Mouse (Mus musculus): ENCODE measurements around the gene Zbtb20.

Gene Zbtb20

DNA sequence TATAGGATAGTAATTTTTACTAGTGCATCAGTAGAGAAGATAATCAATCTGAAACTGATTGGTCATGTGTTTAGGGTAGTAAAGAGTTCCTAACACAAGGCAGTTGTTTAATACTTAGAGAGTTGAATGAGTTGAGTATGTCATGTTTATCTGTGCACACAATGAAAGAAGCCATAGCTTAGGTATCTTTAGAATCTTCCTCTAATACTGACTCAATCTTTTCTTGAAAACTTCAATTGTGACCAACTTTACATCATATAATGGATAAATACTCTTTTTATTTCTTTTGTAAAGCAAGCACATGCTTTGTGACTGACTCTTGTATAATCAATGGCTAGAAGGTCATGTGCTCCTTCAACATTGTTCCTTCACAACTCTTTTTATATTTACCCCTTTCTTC, 524.4 kb downstream of the Zbtb20 start:
- CTCF ChIA-PET: no interaction called here

DNA sequence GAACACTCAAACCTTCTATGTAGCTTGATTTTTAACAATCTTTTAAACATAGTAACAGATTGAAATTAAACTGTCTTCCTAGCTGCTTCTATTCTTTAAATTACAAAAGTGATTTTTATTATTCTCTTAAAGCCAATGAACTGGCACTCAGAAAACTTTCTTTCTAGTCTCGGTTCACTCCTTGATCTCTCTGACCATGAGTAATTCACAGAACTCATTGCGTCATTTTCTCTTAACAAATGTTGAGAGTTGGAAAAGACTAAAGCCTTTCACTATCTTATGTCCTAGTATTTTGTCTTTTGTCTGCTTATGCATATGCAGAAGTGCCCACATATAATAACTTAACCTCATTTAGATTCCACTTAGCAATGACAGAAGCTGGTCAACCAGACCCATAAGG, 525.3 kb downstream of the Zbtb20 start:
- CTCF ChIA-PET: no interaction called here

DNA sequence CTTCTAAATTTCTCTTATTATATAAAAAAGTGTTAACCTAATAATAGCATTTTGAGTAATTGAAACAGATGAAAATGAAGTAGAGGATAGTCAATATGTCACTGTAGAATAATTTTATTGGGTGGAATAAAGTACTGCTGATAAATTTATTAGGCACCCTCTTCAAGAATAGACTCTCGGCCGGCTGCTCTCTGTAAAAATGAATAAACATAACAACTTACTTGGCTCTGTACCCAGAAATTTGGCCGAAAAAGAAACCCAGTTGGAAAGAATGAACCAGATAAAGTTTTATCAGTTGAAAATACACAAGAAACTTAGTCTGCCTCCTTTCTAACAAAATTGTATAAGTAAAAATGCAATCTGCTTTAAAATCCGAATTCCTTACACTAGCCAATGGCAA, 527.2 kb downstream of the Zbtb20 start:
- CTCF ChIA-PET: no interaction called here

DNA sequence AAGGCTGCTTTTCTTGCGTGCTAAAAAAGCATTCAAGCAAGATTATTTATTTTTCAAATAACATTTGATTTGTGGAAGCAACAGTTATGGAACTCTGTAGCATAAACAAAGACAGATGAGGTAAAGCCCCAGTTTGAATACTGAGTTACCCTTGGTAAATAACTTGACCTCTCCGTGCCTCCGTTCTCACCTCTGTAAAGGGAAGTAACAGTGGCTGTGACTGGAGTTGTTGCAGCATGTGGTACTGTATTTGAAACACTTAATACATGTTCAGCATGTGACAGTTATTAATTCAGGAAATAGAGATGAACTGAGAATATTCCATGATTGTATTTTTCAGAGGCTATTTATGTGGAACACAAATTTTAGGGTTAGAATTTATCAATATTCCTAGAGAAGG, 529.4 kb downstream of the Zbtb20 start:
- CTCF ChIA-PET: no interaction called here

DNA sequence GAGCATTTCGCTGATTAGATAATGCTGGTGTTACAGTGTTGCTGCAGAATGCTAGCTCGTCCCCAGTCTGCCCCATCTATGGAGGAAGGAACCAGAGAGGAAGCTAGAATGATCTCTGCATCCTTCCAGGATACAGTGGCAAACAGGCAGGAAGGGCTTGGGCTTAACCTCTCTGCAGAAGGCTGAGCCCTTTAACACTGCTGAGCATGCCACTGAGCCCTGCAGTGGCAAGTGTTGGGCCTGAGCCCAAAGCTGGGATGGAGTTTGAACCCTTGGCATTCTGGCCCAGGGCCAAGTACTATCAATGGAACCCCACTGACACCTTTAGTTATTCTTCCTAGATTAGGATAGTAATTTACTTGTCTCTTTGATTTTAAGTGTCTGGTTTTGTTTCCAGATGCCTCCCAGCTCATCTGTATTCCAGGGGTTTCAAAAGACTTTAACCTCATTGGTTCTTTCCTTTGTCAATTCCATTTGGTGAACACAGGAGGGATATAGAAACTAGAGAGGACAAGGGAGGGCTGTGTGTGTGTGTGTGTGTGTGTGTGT, 532.0 kb downstream of the Zbtb20 start:
- CTCF ChIA-PET: no interaction called here

DNA sequence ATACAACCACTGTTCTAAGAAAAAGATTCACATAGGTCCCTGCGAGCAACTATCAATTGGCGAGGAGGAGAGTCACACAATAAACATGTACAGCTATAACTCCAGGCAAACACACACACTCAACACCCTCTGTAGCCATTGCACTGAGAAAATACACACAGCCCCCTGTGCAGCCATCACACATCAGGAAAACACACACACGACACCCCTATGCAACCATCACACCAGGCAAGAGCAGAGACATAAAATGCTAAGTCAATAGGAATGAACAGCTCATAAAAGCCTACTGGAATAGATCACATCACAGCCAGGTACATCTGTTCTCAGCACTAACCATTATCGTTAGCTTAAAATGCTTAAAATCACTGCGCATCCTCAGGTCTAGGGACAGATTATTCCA, 532.9 kb downstream of the Zbtb20 start:
- CTCF ChIA-PET: no interaction called here

DNA sequence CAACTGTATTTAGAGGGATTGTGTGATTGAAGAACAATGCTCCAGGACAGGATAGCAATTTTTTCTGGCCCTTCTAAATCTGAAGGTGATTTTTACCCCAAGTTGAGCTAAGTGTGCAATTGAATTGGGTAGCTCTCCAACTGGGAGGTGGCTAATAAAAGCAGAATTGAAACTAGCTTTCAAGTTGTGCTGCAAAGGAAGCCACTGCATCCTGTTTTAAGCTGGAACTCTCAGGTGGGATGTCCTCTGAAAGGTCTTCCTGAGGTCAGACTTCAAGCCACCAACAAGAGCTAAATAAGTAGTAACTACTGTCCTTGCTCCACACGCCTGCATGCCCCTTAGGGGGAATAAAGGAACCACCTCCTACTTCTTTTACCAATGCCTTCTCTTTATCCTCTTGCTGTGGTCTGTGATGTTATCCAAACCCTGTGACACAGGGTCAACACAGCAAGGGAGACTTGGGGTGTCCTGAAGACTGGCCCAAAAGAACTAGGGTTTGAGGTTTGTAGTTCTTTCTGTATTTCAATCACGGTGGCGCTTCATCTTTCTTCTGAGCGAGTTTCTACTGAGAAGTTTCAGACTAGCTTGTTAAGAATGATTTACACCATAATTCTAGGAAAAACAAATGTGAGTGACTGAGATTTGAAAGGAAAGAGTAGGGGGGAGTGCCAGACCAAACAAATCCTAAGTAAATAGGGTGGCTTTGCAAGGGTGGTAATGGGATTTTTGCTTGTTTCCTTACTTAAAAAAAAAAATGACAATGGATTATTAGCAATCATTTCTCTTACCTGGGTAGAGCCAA, 533.6 kb downstream of the Zbtb20 start:
- CTCF ChIA-PET: no interaction called here

DNA sequence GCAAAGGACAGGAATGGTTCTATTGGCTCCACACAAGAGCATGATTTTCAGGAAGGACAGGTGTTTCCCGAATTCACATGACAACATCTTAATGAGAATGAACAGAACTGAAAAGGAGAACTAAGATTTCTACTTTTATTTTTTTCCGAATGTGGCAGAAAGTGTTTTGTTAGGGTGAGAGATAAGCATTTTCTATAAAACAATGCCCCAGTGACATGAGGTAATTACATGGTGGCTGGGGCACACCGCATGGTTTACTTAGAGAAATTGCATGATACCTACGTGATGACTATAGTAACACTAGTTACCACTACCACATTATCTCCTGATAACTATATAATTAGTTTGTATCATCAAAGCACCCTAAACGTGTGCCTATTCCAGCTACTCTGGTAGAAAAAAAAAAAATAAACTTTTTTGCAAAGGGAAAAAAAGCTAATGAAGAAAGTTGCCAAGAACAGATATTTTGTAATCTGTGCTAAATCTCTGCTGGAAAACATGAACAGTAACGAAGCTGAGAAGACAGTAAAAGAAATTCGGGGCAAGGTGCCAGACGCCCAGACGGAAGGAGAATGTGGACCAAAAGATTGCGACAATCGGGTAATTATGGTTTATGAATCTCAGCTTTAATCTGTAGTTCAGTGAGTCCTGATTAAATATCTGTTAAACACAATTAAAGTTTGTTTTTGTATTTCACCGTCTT, 534.4 kb downstream of the Zbtb20 start:
- CTCF ChIA-PET: no interaction called here

DNA sequence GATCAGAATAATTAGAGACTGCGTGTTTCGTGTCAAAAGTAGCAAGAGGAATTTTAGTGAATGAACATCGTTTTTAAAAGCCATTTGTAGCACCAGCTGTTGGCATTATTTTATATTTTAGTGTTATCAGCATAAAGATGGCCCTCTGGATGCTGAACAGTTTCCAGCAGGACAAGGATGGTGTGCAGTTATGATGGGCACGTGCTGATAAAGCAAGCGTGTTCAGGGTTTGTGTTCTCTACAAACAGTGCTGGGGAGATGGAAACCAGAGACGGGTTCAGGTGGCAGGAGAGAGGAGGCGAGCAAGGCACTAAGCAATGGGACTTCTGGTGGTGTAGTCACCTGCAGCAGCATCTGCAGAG, 534.9 kb downstream of the Zbtb20 start:
- CTCF ChIA-PET: no interaction called here

DNA sequence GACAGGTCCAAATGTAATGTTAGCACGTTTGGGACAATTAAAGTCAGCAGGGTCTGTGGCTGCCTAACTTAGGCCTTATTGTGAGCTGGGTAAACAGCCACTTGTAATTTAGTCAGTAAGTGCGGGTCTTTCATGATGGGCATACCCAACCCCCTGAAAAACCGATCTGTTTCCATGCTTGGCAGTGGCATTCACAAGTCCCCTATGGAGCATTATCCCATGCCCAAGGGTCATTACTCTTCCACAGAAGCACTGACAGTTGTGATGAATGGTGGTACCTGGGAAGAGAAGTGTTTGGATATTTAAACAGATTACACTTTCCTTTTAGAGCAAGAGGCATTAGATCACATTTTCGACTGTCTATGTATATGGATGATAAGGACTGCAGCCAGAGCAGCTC, 540.2 kb downstream of the Zbtb20 start:
- CTCF ChIA-PET: no interaction called here

DNA sequence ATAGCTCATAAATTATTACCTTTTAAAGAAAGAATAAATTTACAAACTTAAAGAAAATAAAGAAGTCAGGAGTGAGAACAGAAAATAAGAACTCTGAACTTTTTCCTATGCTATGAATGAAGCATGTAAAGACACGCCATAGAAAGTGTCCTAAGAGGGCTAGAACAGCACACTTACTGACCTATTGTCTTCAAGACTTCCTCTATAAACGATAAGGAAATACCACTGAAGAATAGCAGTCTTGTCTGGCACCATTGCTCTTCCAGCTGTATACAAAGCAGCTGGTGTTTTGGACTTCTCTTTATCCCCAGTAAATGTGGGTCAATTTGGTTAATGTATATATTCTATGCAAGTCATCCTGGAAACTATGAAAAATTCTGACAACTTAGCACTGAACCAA, 544.2 kb downstream of the Zbtb20 start:
- CTCF ChIA-PET: no interaction called here

DNA sequence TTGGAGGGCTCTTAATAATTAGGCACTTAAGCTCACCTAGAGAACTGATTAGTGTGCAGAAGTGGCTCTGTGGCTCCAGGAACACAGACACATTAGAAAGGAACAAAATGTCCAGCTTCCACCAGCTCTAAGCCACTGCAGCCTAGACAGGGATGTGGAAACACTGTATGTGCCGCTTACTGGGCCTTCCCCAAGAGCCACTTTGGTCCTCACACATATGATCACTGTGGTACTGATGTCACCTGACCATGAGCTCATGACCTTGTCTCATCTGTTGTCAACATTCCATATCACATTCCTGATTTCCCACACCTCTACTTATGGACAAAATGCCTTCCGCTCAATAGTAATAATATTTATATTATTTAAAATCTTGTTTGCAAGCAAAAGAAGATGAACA, 553.3 kb downstream of the Zbtb20 start:
- CTCF ChIA-PET: interaction anchor here (0.7 kb wide), 1 partner anchor 167 kb away, joined by 3 read pairs; no protein-coding TSS in a partner anchor

DNA sequence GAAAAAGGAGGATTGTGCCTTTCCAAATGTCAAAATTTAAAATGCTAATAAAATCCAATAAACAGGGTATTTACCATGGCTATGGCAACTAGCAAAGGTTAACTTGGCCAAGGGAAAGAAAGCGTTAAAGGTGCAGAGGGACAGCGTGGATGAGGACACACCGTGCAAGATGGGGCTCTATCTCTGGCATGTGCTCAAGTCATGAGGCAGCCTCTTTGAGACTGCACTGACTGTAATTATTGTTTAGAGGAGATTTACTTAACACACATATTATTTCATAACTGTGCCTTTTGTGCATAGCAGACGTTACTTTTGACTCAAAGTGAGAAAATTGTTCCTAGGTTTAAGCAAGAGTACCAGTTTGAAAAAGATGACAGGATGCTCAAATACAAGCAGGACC, 554.3 kb downstream of the Zbtb20 start:
- CTCF ChIA-PET: no interaction called here

DNA sequence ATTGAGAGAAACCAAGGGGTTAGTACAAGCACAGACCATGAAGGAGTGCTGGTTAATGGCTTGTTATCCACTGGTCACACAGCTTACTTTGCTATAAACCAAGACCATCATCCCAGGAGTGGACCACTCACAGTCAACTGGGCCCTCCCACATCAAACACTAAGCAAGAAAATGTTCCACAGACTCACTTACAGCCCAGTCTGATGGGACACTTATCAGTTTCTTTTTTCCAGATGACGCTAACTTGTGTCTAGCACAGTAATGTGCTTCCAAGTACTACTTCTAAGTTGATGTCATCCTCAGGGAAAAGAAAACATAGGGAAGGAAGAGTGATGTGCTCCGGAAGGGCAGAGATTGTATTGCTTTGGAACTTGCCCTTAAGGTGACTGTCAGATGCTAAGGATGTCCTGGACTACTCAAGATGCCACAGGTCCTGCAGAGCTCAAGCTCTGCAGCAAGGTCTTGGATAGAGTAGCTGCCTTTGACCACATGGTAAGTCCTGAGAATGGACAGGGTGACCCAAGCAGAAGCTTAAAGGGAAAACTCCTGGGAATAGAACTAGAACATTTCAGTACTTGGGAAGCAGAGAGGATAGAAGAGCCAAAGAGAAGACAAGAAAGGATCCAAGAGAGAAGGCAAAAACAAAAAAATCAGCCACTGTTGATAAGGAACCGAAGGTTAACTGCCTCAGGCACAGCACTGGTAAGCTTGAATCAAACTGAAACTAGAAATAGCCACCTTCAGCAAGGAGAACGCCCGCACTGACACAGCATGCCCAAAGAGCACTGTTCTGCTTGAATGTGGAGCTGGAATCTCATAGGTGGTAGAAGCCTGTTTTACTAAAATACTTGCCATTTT, 556.1 kb downstream of the Zbtb20 start:
- CTCF ChIA-PET: no interaction called here

DNA sequence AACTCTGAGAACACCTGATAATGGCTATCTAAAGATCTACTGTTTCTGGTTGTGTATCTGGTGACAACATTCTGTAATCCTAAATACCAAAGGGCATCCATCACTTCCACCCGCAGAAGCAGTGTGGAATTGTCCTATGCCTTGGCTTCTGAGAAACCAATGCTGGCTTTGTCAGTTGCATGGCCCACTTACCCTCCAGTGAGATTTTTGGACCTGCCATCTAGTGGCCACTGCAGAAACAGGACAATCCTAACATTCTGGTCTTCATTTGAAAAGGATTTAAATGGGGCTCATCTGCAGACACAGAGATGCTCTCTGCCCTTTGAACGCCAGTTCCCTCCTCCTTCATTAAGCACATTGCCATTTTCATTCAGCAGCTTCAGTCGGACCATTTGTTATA, 559.3 kb downstream of the Zbtb20 start:
- CTCF ChIA-PET: no interaction called here

DNA sequence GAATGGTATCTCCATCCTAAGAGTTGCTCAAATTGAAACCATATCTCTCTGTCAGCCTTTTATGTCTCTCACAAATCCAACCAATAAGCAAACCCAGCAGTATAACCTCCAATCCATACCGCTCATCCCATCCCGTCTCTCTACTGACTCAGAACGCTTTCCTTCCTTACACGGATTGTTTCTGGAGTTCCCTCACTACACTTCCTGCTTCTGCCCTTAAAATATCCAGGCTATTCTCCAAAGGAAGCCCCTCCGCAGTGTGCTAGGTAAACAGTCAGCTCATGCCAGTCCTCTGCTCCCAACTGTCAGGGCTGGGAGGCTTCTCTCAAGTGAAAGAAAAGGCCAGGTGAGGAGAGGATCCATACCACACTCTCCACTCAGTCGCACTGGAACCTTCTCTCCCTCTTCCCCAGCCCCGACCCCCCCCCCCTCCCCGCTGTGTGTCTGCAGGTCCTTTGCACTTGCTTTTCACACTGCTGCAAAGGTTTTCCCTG, 563.2 kb downstream of the Zbtb20 start:
- CTCF ChIA-PET: no interaction called here

DNA sequence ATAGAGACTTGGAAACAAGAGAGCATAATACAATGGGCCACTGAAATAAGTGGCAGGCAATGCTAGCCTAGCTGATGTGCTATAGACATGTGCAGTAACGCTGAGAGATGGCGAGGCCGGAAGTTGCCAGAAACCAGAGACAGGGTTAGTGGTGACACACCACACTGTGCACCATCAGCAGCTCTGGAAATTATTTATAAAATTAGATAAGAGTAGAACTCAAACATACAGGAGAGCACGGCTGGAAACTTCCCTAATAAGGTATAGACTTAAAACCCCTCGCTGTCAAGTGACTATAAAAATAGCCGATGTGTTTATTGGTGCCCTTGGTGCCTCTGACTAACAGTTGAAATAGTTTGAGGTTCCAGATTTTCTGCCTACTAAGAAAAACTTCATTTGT, 565.7 kb downstream of the Zbtb20 start:
- CTCF ChIA-PET: no interaction called here

DNA sequence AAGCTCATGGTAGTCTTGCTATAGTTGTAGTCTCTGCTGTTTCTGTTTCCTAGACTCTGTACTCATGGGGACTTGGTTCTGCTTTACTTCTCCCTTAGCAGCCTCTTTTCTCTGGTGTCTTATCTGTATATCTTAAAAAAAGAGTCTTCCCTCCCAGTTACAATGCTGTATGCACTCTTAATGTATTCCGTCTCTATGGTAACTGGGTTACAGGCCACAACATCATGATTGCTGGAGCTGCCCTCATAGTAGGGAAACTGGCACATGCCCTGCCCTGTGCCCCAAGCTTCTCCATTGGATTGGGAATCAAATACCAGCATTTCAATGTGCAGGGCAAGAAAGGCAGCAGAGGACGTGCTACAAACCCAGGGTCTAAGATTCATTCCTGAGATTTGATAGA, 567.4 kb downstream of the Zbtb20 start:
- CTCF ChIA-PET: no interaction called here

DNA sequence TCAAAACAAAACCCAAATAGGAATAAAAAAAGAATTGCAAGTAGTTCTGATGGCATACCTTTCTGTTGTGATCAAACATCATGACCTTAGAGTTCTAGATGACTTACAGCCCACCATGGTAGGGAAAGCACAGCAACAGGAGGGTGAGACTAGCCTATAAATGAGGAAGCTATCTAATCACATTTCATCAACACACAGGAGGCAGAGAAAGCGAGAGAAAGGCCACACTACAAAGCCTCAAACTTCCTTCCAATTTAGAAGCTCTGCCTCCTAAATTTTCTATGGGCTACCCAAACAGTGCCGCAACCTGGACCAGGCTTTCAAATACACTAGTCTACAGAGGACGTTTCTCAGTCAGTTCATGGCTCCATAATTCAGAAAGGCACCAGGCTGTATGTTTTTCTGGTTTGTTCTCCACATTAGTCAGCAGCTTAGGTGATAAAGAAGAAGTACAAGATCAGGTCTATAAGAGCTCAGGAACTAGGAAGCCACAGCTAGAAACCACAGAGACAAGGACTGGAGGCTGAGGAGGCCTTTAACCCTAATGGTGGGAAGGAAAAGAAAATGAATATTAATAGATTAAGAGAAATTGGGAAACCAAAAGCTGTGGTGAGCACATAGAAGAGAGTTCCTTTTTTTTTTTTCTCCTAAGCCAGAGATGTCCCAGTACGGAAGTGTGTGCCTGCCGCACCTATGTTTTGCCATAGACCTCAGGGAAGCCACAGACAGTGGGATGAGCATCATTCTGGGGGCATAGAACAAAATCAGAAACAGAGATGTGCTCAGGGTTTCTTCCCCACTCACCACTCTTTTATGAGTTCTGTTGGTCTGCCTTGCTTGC, 572.7 kb downstream of the Zbtb20 start:
- CTCF ChIA-PET: no interaction called here

DNA sequence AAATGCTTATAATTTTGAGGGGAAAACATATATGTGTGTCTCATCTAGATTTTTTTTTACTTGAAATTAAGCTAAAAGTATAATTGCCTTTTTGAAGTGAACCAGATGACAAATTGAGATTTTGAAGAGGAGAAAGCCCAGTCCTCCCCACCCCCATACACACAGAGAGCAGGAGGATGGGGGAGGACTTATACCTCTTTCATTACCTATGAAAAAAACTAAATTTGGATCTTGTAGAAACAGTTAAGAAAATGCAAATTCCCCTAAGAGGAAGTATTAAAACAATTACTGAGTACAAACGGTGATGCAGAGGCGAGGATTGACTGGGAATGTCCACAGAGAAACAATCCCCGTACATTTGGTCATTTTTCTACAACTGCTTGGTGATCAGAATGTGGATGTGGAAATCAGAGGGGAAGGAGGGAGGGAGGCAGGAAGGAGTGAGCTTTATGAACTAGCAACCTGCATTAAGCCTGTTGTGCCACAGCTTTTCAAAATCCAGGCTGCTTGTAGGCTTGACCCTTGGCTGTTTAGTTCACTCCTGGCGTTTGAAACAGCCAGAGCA, 578.8 kb downstream of the Zbtb20 start:
- CTCF ChIA-PET: no interaction called here

Data from spleen, embryonic (tissue).